Mouse (Mus musculus) lung, postnatal 0 days (tissue): ENCODE measurements around the gene Ak8.

Experiments used
- CTCF ChIP-seq: IDR thresholded peaks from 2 replicates; pipeline ENCODE4 v1.5.1; 2016; ENCODE audit warnings: antibody characterized with exemption, mild to moderate bottlenecking
- EP300 ChIP-seq: IDR thresholded peaks from 2 replicates; pipeline ENCODE4 v1.6.1; 2016; ENCODE audit warnings: antibody characterized with exemption, mild to moderate bottlenecking, control low read depth

GRCm38 (mm10) chr2:28799575-28799974 is 99.6 kb downstream of the Ak8 start:
- no peak for TF ChIP-seq CTCF
- TF ChIP-seq EP300, result no peak
